Mouse (Mus musculus) NIH3T3 (cell line): ENCODE measurements around the gene Fastkd5.
"Not testable (repeated sequence)": the region's sequence is repeated elsewhere in the genome, so short reads cannot be mapped to it uniquely, and the experiment has no call there.

Experiments used
- DNase-seq: peaks from one replicate; pipeline ENCODE4 v3.0.0-alpha.2; 2012; ENCODE audit warnings: low read depth

Fastkd5 gene

GRCm38 (mm10) chr2:130629839-130630203 lies at the start of gene Fastkd5, which contains the start of gene Ubox5:
TSS of gene Fastkd5 (minus strand) at chr2:130630027.
TSS of gene Ubox5 (minus strand) at chr2:130630038.
- DNase-seq = peak; percentile 93

- no peak for DNase-seq
These were observed 49.3 kb upstream of the Fastkd5 start for GRCm38 (mm10) chr2:130679154-130679553.

GRCm38 (mm10) chr2:130677211-130677610 lies 47.4 kb upstream of the Fastkd5 start:
- DNase-seq = no peak

GRCm38 (mm10) chr2:130667559-130667958 lies 37.7 kb upstream of the Fastkd5 start, which contains the start of gene Itpa:
TSS of gene Itpa (plus strand) at chr2:130667610.
- peak; percentile 92 for DNase-seq

- peak; percentile 98 for DNase-seq
These were observed 34.4 kb upstream of the Fastkd5 start, which contains the start of gene Ddrgk1 for GRCm38 (mm10) chr2:130664102-130664701. TSS of gene Ddrgk1 (minus strand) at chr2:130664659.

GRCm38 (mm10) chr2:130663342-130663741 lies 33.5 kb upstream of the Fastkd5 start:
- no peak for DNase-seq

GRCm38 (mm10) chr2:130658530-130658929 lies 28.7 kb upstream of the Fastkd5 start:
- no peak for DNase-seq

GRCm38 (mm10) chr2:130657541-130657940 lies 27.7 kb upstream of the Fastkd5 start:
- DNase-seq = no peak

GRCm38 (mm10) chr2:130656536-130656935 lies 26.7 kb upstream of the Fastkd5 start:
- DNase-seq = no peak

GRCm38 (mm10) chr2:130655660-130656339 lies 26.0 kb upstream of the Fastkd5 start:
- no peak for DNase-seq

GRCm38 (mm10) chr2:130653760-130654159 lies 23.9 kb upstream of the Fastkd5 start:
- DNase-seq = no peak

GRCm38 (mm10) chr2:130653303-130653702 lies 23.5 kb upstream of the Fastkd5 start:
- DNase-seq = no peak

GRCm38 (mm10) chr2:130649028-130649427 lies 19.2 kb upstream of the Fastkd5 start:
- DNase-seq = not testable (repeated sequence)

GRCm38 (mm10) chr2:130645198-130645597 lies 15.4 kb upstream of the Fastkd5 start:
- DNase-seq = no peak

GRCm38 (mm10) chr2:130642684-130643369 lies 13.0 kb upstream of the Fastkd5 start, which contains the start of gene Lzts3:
TSS of gene Lzts3 (minus strand) at chr2:130642803.
- DNase-seq = peak; percentile 95

GRCm38 (mm10) chr2:130642197-130642660 lies 12.4 kb upstream of the Fastkd5 start:
- DNase-seq = peak; percentile 47

GRCm38 (mm10) chr2:130641351-130642025 lies 11.7 kb upstream of the Fastkd5 start:
- no peak for DNase-seq

- DNase-seq = no peak
These were observed 9.4 kb upstream of the Fastkd5 start for GRCm38 (mm10) chr2:130639276-130639675.

- no peak for DNase-seq
These were observed 8.3 kb upstream of the Fastkd5 start for GRCm38 (mm10) chr2:130638101-130638611.

GRCm38 (mm10) chr2:130635847-130636246 lies 6.0 kb upstream of the Fastkd5 start:
- no peak for DNase-seq

- DNase-seq = no peak
These were observed 5.0 kb upstream of the Fastkd5 start for GRCm38 (mm10) chr2:130634739-130635411.
